Mouse (Mus musculus) stomach, postnatal 0 days (tissue): Measurements from ENCODE around the gene Spint2. TPM values are rescaled to one million over a fixed set of nuclear protein-coding genes. Genes with fewer than 3 reads are reported as not detected.
"Not testable (repeated sequence)": the region's sequence is repeated elsewhere in the genome, so short reads cannot be mapped to it uniquely, and the experiment has no call there.

Experiments
- ATAC-seq: fragments of 200-750 bp; cut with Nextera tagmentation; 2 replicates; pipeline ENCODE4 v1.8.0; 2017; ENCODE audit not compliant: low FRiP score, low TSS enrichment
- DNase-seq: peaks from one replicate; pipeline ENCODE4 v3.0.0-alpha.2; 2016; ENCODE audit warnings: low spot score
- H3K27ac ChIP-seq: fragments of 300-500 bp; sonication (generic); replicated peaks from 2 replicates; pipeline ENCODE4 v1.5.1; 2014; ENCODE audit warnings: mild to moderate bottlenecking, control low read depth
- H3K27me3 ChIP-seq: fragments of 300-500 bp; sonication (generic); 2 replicates; pipeline ENCODE4 v1.6.1; 2014; ENCODE audit warnings: low read length; ENCODE audit not compliant: control insufficient read depth, insufficient read depth
- H3K36me3 ChIP-seq: fragments of 300-500 bp; sonication (generic); 2 replicates; pipeline ENCODE4 v1.6.1; 2014; ENCODE audit warnings: low read length, mixed read lengths; ENCODE audit not compliant: control insufficient read depth, insufficient read depth
- H3K4me1 ChIP-seq: fragments of 300-500 bp; sonication (generic); replicated peaks from 2 replicates; pipeline ENCODE4 v1.6.1; 2014; ENCODE audit warnings: antibody characterized with exemption; ENCODE audit not compliant: control insufficient read depth, insufficient read depth
- H3K4me2 ChIP-seq: fragments of 300-500 bp; sonication (generic); replicated peaks from 2 replicates; pipeline ENCODE4 v1.6.1; 2014; ENCODE audit warnings: low read depth, mild to moderate bottlenecking, control low read depth, moderate library complexity
- H3K4me3 ChIP-seq: fragments of 300-500 bp; sonication (generic); 2 replicates; pipeline ENCODE4 v1.5.1; 2014; ENCODE audit warnings: low read depth, low read length, control low read depth
- H3K9ac ChIP-seq: fragments of 300-500 bp; sonication (generic); 2 replicates; pipeline ENCODE4 v1.6.1; 2014; ENCODE audit warnings: mild to moderate bottlenecking, low read length, control low read depth, mixed read lengths
- H3K9me3 ChIP-seq: fragments of 300-500 bp; sonication (generic); 2 replicates; pipeline ENCODE4 v1.6.1; 2016; ENCODE audit warnings: low read length; ENCODE audit not compliant: control insufficient read depth
- CTCF ChIP-seq: IDR thresholded peaks from 2 replicates; pipeline ENCODE4 v1.5.1; 2016; ENCODE audit warnings: antibody characterized with exemption, low read depth, mild to moderate bottlenecking, moderate library complexity
- EP300 ChIP-seq: optimal IDR thresholded peaks from 2 replicates; pipeline ENCODE3; 2016; ENCODE audit warnings: antibody characterized with exemption
- WGBS: fragments of 180-500 bp; shearing (Covaris S2); extraction: QIAGEN DNeasy Blood & Tissue Kit; methylation state at CpG from one replicate; pipeline ENCODE4 v1.1.7; 2014; 5-methylcytosine and 5-hydroxymethylcytosine counted together
- polyA plus RNA-seq: library from polyadenylated mRNA; unstranded; fragments of >200 nt; fragmentation: Nextera tagmentation; extraction: Ambion mirVana; gene quantifications from 2 replicates; pipeline ENCODE4 v1.2.1, GENCODE M21; 2015

The Spint2 gene
- polyA plus RNA-seq, 1 experiment from 2014 or later, result 638 TPM

DNA sequence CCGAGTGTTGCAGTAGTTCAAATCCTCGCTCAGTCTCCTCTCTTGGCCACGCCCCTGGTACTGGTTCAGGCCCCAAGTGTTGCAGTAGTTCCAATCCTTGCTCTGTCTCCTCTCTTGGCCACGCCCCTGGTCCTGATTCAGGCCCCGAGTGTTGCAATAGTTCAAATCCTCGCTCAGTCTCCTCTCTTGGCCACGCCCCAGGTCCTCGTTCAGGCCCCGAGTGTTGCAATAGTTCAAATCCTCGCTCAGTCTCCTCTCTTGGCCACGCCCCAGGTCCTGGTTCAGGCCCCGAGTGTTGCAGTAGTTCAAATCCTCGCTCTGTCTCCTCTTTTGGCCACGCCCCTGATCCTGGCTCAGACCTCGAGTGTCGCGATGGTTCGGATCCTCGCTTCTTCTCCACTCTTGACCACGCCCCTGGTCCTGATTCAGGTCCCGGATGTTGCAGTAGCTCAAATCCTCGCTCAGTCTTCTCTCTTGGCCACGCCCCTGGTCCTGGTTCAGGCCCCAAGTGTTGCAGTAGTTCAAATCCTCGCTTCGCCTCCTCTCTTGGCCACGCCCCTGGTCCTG is 69.4 kb downstream of the Spint2 start:
- H3K4me2 ChIP-seq, result peak overlapping the region; percentile 23; the same call in 1 of the 2 replicates
- 22% methylated on average over 26 of the region's 26 CpGs for WGBS
- TF ChIP-seq CTCF, result no peak
- TF ChIP-seq EP300, result no peak
- no peaks in the 10 kb centered on the region for H3K27me3 ChIP-seq
- no peaks in the 10 kb centered on the region for H3K36me3 ChIP-seq
- H3K4me1 ChIP-seq, result no peaks in the 10 kb centered on the region
- H3K4me3 ChIP-seq, result peak overlapping the region; percentile 24
- ATAC-seq, result no peak
- H3K9ac ChIP-seq, result no peak overlapping the region; the same call in 1 of the 2 replicates
- H3K27ac ChIP-seq, result peak overlapping the region; percentile 69
- DNase-seq, result no peak
- 0 out of 2 replicates have a peak, but pooled peaks cover 2% of the 10 kb centered on the region for H3K9me3 ChIP-seq

DNA sequence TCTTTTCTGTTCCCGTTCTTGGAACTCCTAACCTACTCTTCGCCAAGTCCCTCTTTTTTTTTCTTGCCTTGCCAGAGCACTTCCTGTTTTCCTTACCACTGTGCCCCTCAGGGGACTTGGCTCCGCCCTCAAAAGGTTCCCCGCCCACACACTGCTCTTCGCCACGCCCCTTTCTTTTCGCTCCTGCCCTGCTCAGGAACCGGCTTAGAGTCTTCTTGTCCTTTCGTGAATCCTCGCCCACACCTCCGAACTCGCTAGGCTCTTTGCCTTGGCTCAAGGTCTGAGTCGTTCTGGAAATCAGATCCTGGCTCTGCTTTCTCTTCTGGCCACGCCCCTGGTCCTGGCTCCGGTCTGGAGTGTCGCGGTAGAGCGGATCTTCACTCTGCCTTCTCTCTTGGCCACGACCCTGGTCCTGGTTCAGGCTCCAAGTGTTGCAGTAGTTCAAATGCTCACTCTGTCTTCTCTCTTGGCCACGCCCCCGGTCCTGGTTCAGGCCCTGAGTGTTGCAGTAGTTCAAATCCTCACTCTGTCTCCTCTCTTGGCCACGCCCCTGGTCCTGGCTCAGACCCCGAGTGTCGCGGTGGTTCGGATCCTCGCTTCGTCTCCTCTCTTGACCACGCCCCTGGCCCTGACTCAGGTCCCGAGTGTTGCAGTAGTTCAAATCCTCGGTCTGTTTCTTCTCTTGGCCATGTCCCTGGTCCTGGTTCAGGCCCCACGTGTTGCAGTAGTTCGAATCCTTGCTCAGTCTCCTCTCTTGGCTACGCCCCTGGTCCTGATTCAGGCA is 70.1 kb downstream of the Spint2 start:
- Histone ChIP-seq H3K27me3 (no peaks in the 10 kb centered on the region), H3K4me3 (peak overlapping the region; percentile 24), H3K36me3 (no peaks in the 10 kb centered on the region), H3K4me2 (peak overlapping the region; percentile 23), H3K9ac (peak overlapping the region; percentile 0; the same call in 1 of the 2 replicates), H3K4me1 (no peaks in the 10 kb centered on the region), H3K9me3 (0 out of 2 replicates have a peak, but pooled peaks cover 2% of the 10 kb centered on the region), H3K27ac (peak overlapping the region; percentile 69)
- peak; percentile 88 for ATAC-seq
- WGBS, result 4% methylated on average over 34 of the region's 34 CpGs
- peak; percentile 91 for DNase-seq
- TF ChIP-seq EP300 (no peak), CTCF (no peak)

DNA sequence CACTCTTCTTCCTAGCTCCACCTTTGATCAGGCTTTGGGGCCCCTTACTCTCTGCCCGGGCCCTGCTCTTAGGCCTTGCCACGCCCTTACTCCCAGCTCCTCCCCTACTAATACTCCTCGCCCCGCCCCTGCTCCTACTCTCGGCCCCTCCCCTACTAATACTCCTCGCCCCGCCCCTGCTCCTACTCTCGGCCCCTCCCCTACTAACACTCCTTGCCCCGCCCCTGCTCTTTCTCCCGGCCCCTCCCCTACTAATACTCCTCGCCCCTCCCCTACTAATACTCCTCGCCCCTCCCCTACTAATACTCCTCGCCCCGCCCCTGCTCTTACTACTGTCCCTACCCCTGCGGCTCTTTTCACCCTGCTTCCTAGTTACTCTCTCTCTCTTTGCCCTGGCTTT is 70.7 kb downstream of the Spint2 start:
- H3K9me3 ChIP-seq, H3K27me3 ChIP-seq, H3K4me1 ChIP-seq, H3K36me3 ChIP-seq: not testable (repeated sequence)
- WGBS, result 15% methylated on average over 14 of the region's 15 CpGs
- Histone ChIP-seq H3K27ac (peak overlapping the region; percentile 69), H3K4me2 (peak overlapping the region; percentile 23), H3K9ac (peak overlapping the region; percentile 0; the same call in 1 of the 2 replicates), H3K4me3 (peak overlapping the region; percentile 24)
- DNase-seq (peak; percentile 59), ATAC-seq (peak; percentile 74)

Other genes with a start within 250 kb of the Spint2 start
- 0.10 and 0.11 TPM in 2 replicates for gene Ryr1, start 156.7 kb downstream of the Spint2 start, polyA plus RNA-seq
- gene Rasgrp4, start 147.1 kb downstream of the Spint2 start, polyA plus RNA-seq, result 0.15 and 0.35 TPM in 2 replicates
- gene Fam98c, start 125.7 kb downstream of the Spint2 start, polyA plus RNA-seq, result 32.8 and 38.8 TPM in 2 replicates
- gene Ggn, start 111.7 kb downstream of the Spint2 start, polyA plus RNA-seq, result 0.29 and 0.46 TPM in 2 replicates
- 0.95 and 1.0 TPM in 2 replicates for gene Spred3, start 111.5 kb downstream of the Spint2 start, polyA plus RNA-seq
- 262 and 269 TPM in 2 replicates for gene Psmd8, start 101.2 kb downstream of the Spint2 start, polyA plus RNA-seq
- 0.29 and 0.65 TPM in 2 replicates for gene Catsperg1, start 67.9 kb downstream of the Spint2 start, polyA plus RNA-seq
- gene Kcnk6, start 49.4 kb downstream of the Spint2 start, polyA plus RNA-seq, result 2.4 and 3.0 TPM in 2 replicates
- 62.8 and 74.1 TPM in 2 replicates for gene Yif1b, start 43.6 kb downstream of the Spint2 start, polyA plus RNA-seq
- gene 2200002D01Rik, start 33.4 kb downstream of the Spint2 start, polyA plus RNA-seq, result 192 and 201 TPM in 2 replicates
- 53.3 and 64.8 TPM in 2 replicates for gene Ppp1r14a, start 7.4 kb upstream of the Spint2 start, polyA plus RNA-seq
- gene Dpf1, start 22.0 kb upstream of the Spint2 start, polyA plus RNA-seq, result 1.9 TPM in 2 replicates
- 9.7 TPM in 2 replicates for gene Sipa1l3, start 236.7 kb upstream of the Spint2 start, polyA plus RNA-seq